Mouse (Mus musculus) urinary bladder, postnatal 25 days (tissue): ENCODE data around the gene Gm44965.

ENCODE experiments used
- DNase-seq: peaks from one replicate; pipeline ENCODE4 v3.0.0; 2022; ENCODE audit warnings: low spot score

Gene Gm44965

GRCm38 (mm10) chr6:48668022-48668421 lies 74.3 kb downstream of the Gm44965 start:
- no peak for DNase-seq
